Mouse (Mus musculus): ENCODE measurements around the gene Cfap73. TPM values are rescaled to one million over a fixed set of nuclear protein-coding genes. Genes with fewer than 3 reads are reported as not detected.

Cfap73 gene
- 0.24 and 0.31 TPM in 2 replicates for polyA plus RNA-seq (2012; rRNA removed)

GRCm38 (mm10) chr5:120634131-120634530, at the start of gene Cfap73:
Cfap73 (minus strand) TSS chr5:120634235.
- H3K27ac ChIP-seq (ENCODE audit: insufficient read depth, low read length) = no peak within 1 kb of the TSS
- H3K27me3 ChIP-seq (ENCODE audit: control insufficient read depth, insufficient read depth, low read length) = no peaks in the 10 kb centered on the region
- TF ChIP-seq CTCF (IDR thresholded peaks at IDR 0.05; ENCODE audit: borderline replicate concordance, insufficient read depth, low read depth, low read length) (no peak), POLR2A (IDR thresholded peaks at IDR 0.05; ENCODE audit: borderline replicate concordance, insufficient read depth, low read length) (no peak)
- no peak within 1 kb of the TSS for H3K4me3 ChIP-seq (replicated peaks; ENCODE audit: insufficient read depth, low read depth, low read length)
- no peaks in the 10 kb centered on the region for H3K4me1 ChIP-seq (ENCODE audit: control insufficient read depth, insufficient read depth, low read length)
- 50% methylated on average over 9 of the region's 9 CpGs for WGBS
- no peak for DNase-seq

- no peak overlapping the region for H3K4me3 ChIP-seq (replicated peaks; ENCODE audit: insufficient read depth, low read depth, low read length)
- peak in 1 of 2 experiments; percentile 8 for DNase-seq
- 47% methylated on average over 24 of the region's 24 CpGs for WGBS
These were observed 49.1 kb upstream of the Cfap73 start for GRCm38 (mm10) chr5:120682982-120683771.

GRCm38 (mm10) chr5:120680918-120681317, 46.9 kb upstream of the Cfap73 start:
- TF ChIP-seq CTCF (IDR thresholded peaks at IDR 0.05; ENCODE audit: borderline replicate concordance, insufficient read depth, low read depth, low read length) (no peak), POLR2A (IDR thresholded peaks at IDR 0.05; ENCODE audit: borderline replicate concordance, insufficient read depth, low read length) (no peak)
- Histone ChIP-seq H3K4me1 (ENCODE audit: control insufficient read depth, insufficient read depth, low read length) (peaks cover 11% of the 10 kb centered on the region; the same call in 1 of the 2 replicates), H3K27me3 (ENCODE audit: control insufficient read depth, insufficient read depth, low read length) (no peaks in the 10 kb centered on the region), H3K27ac (ENCODE audit: insufficient read depth, low read length) (no peak overlapping the region), H3K4me3 (replicated peaks; ENCODE audit: insufficient read depth, low read depth, low read length) (no peak overlapping the region)
- peak in 1 of 2 experiments; percentile 37 for DNase-seq
- 41% methylated on average over 18 of the region's 18 CpGs for WGBS

More at GRCm38 (mm10) chr5:120682982-120683771, 49.1 kb upstream of the Cfap73 start:
- TF ChIP-seq CTCF (IDR thresholded peaks at IDR 0.05; ENCODE audit: borderline replicate concordance, insufficient read depth, low read depth, low read length) (no peak), POLR2A (IDR thresholded peaks at IDR 0.05; ENCODE audit: borderline replicate concordance, insufficient read depth, low read length) (no peak)
- peaks cover 11% of the 10 kb centered on the region; the same call in 1 of the 2 replicates for H3K4me1 ChIP-seq (ENCODE audit: control insufficient read depth, insufficient read depth, low read length)
- no peaks in the 10 kb centered on the region for H3K27me3 ChIP-seq (ENCODE audit: control insufficient read depth, insufficient read depth, low read length)
- no peak overlapping the region for H3K27ac ChIP-seq (ENCODE audit: insufficient read depth, low read length)

GRCm38 (mm10) chr5:120679676-120680555, 45.9 kb upstream of the Cfap73 start:
- TF ChIP-seq CTCF (IDR thresholded peaks at IDR 0.05; ENCODE audit: borderline replicate concordance, insufficient read depth, low read depth, low read length) (peak; percentile 76), POLR2A (IDR thresholded peaks at IDR 0.05; ENCODE audit: borderline replicate concordance, insufficient read depth, low read length) (no peak)

GRCm38 (mm10) chr5:120677516-120677915, 43.5 kb upstream of the Cfap73 start:
- WGBS = 35% methylated on average over 2 of the region's 2 CpGs
- no peaks in the 10 kb centered on the region for H3K27me3 ChIP-seq (ENCODE audit: control insufficient read depth, insufficient read depth, low read length)
- DNase-seq = no peak
- H3K27ac ChIP-seq (ENCODE audit: insufficient read depth, low read length) = no peak overlapping the region
- no peak overlapping the region for H3K4me3 ChIP-seq (replicated peaks; ENCODE audit: insufficient read depth, low read depth, low read length)
- TF ChIP-seq CTCF (IDR thresholded peaks at IDR 0.05; ENCODE audit: borderline replicate concordance, insufficient read depth, low read depth, low read length) (no peak), POLR2A (IDR thresholded peaks at IDR 0.05; ENCODE audit: borderline replicate concordance, insufficient read depth, low read length) (no peak)
- H3K4me1 ChIP-seq (ENCODE audit: control insufficient read depth, insufficient read depth, low read length) = peaks cover 11% of the 10 kb centered on the region; the same call in 1 of the 2 replicates

More at GRCm38 (mm10) chr5:120679676-120680555, 45.9 kb upstream of the Cfap73 start:
- H3K27me3 ChIP-seq (ENCODE audit: control insufficient read depth, insufficient read depth, low read length) = no peaks in the 10 kb centered on the region
- no peak overlapping the region for H3K4me3 ChIP-seq (replicated peaks; ENCODE audit: insufficient read depth, low read depth, low read length)
- DNase-seq = peak; percentile 65 to 79
- WGBS = 24% methylated on average over 24 of the region's 24 CpGs
- H3K27ac ChIP-seq (ENCODE audit: insufficient read depth, low read length) = no peak overlapping the region
- H3K4me1 ChIP-seq (ENCODE audit: control insufficient read depth, insufficient read depth, low read length) = peaks cover 11% of the 10 kb centered on the region; the same call in 1 of the 2 replicates

GRCm38 (mm10) chr5:120674229-120675145, 40.5 kb upstream of the Cfap73 start:
- H3K27me3 ChIP-seq (ENCODE audit: control insufficient read depth, insufficient read depth, low read length) = no peaks in the 10 kb centered on the region
- H3K27ac ChIP-seq (ENCODE audit: insufficient read depth, low read length) = no peak overlapping the region
- WGBS = 22% methylated on average over 21 of the region's 21 CpGs
- DNase-seq = no peak
- TF ChIP-seq POLR2A (IDR thresholded peaks at IDR 0.05; ENCODE audit: borderline replicate concordance, insufficient read depth, low read length) = no peak
- TF ChIP-seq CTCF (IDR thresholded peaks at IDR 0.05; ENCODE audit: borderline replicate concordance, insufficient read depth, low read depth, low read length) = no peak
- no peak overlapping the region for H3K4me3 ChIP-seq (replicated peaks; ENCODE audit: insufficient read depth, low read depth, low read length)
- H3K4me1 ChIP-seq (ENCODE audit: control insufficient read depth, insufficient read depth, low read length) = no peaks in the 10 kb centered on the region

GRCm38 (mm10) chr5:120673626-120674025, 39.6 kb upstream of the Cfap73 start:
- TF ChIP-seq POLR2A (IDR thresholded peaks at IDR 0.05; ENCODE audit: borderline replicate concordance, insufficient read depth, low read length) = no peak
- TF ChIP-seq CTCF (IDR thresholded peaks at IDR 0.05; ENCODE audit: borderline replicate concordance, insufficient read depth, low read depth, low read length) = peak; percentile 99
- no peak overlapping the region for H3K4me3 ChIP-seq (replicated peaks; ENCODE audit: insufficient read depth, low read depth, low read length)
- WGBS = 11% methylated on average over 12 of the region's 12 CpGs
- H3K27me3 ChIP-seq (ENCODE audit: control insufficient read depth, insufficient read depth, low read length) = no peaks in the 10 kb centered on the region
- peak; percentile 70 to 79 for DNase-seq
- no peak overlapping the region for H3K27ac ChIP-seq (ENCODE audit: insufficient read depth, low read length)
- H3K4me1 ChIP-seq (ENCODE audit: control insufficient read depth, insufficient read depth, low read length) = no peaks in the 10 kb centered on the region

Data from cerebellum, adult 2 months (tissue).